Mouse (Mus musculus) right cerebral cortex, postnatal 10 days (tissue): ENCODE measurements around the gene Gpsm3.

ENCODE experiments used
- DNase-seq, 2 experiments: peaks; one replicate each; pipeline ENCODE4 v3.0.0; 2021; ENCODE audit warnings: low spot score in 2 of 2

The Gpsm3 gene

GRCm38 (mm10) chr17:34629221-34629751 lies 39.7 kb downstream of the Gpsm3 start, which contains the start of gene Prrt1:
Prrt1 (plus strand) TSS chr17:34629533.
- peak; percentile 86 to 92 for DNase-seq

GRCm38 (mm10) chr17:34629796-34630603 lies 40.4 kb downstream of the Gpsm3 start:
- no peak for DNase-seq

GRCm38 (mm10) chr17:34630761-34631301 lies 41.2 kb downstream of the Gpsm3 start:
- peak in 1 of 2 experiments; percentile 64 for DNase-seq

GRCm38 (mm10) chr17:34631647-34632046 lies 42.0 kb downstream of the Gpsm3 start:
- DNase-seq: no peak

- peak; percentile 88 to 89 for DNase-seq
Observed at GRCm38 (mm10) chr17:34632261-34632691, 42.7 kb downstream of the Gpsm3 start.

- no peak for DNase-seq
Observed at GRCm38 (mm10) chr17:34635671-34636070, 46.1 kb downstream of the Gpsm3 start.

- no peak for DNase-seq
Observed at GRCm38 (mm10) chr17:34637459-34637858, 47.9 kb downstream of the Gpsm3 start.

GRCm38 (mm10) chr17:34639461-34640255 lies 50.1 kb downstream of the Gpsm3 start:
- DNase-seq: no peak

- DNase-seq: peak; percentile 53 to 64
Observed at GRCm38 (mm10) chr17:34640778-34641601, 51.4 kb downstream of the Gpsm3 start.
